Mouse (Mus musculus) stomach, postnatal 0 days (tissue): ENCODE results near the gene Smlr1.

Source experiments
- CTCF ChIP-seq: IDR thresholded peaks from 2 replicates; pipeline ENCODE4 v1.5.1; 2016; ENCODE audit warnings: antibody characterized with exemption, low read depth, mild to moderate bottlenecking, moderate library complexity
- EP300 ChIP-seq: optimal IDR thresholded peaks from 2 replicates; pipeline ENCODE3; 2016; ENCODE audit warnings: antibody characterized with exemption

GRCm38 (mm10) chr10:25482791-25483190 lies 53.3 kb downstream of the Smlr1 start:
- no peak for TF ChIP-seq CTCF
- TF ChIP-seq EP300 = no peak
